Mouse (Mus musculus) bone marrow macrophage, adult 2 months (primary cell): ENCODE data around the gene Fbxo9.

Source experiments
- CTCF ChIP-seq: IDR thresholded peaks from 2 replicates; pipeline ENCODE4 v1.5.1; 2012; ENCODE audit warnings: low read depth, mild to moderate bottlenecking, low read length, moderate library complexity
- POLR2A ChIP-seq: IDR thresholded peaks from 2 replicates; pipeline ENCODE4 v1.6.1; 2012; ENCODE audit warnings: mild to moderate bottlenecking, low read depth, low read length, borderline replicate concordance

GRCm38 (mm10) chr9:78073713-78074340 is 35.0 kb downstream of the Fbxo9 start:
- TF ChIP-seq POLR2A: no peak
- no peak for TF ChIP-seq CTCF
